Mouse (Mus musculus) hindbrain, postnatal 0 days (tissue): Measurements from ENCODE around the gene Trim80. TPM values are rescaled to one million over a fixed set of nuclear protein-coding genes. Genes with fewer than 3 reads are reported as not detected.

Experiments used
- ATAC-seq: fragments of 200-750 bp; cut with Nextera tagmentation; 2 replicates; pipeline ENCODE4 v1.8.0; 2017; ENCODE audit warnings: mild to moderate bottlenecking, moderate TSS enrichment, moderate library complexity
- DNase-seq: peaks from one replicate; pipeline ENCODE4 v3.0.0-alpha.2; 2015; ENCODE audit warnings: low spot score
- H3K27ac ChIP-seq: fragments of 300-500 bp; sonication (generic); 2 replicates; pipeline ENCODE4 v1.5.1; 2014; ENCODE audit warnings: mild to moderate bottlenecking
- H3K27me3 ChIP-seq: fragments of 300-500 bp; sonication (generic); 2 replicates; pipeline ENCODE4 v1.6.1; 2014; ENCODE audit warnings: low read length, mixed read lengths; ENCODE audit not compliant: insufficient read depth
- H3K36me3 ChIP-seq: fragments of 300-500 bp; sonication (generic); 2 replicates; pipeline ENCODE4 v1.6.1; 2014; ENCODE audit warnings: low read length, mixed read lengths; ENCODE audit not compliant: insufficient read depth
- H3K4me1 ChIP-seq: fragments of 300-500 bp; sonication (generic); 2 replicates; pipeline ENCODE4 v1.6.1; 2014; ENCODE audit warnings: antibody characterized with exemption, low read length, mixed read lengths; ENCODE audit not compliant: insufficient read depth
- H3K4me2 ChIP-seq: fragments of 300-500 bp; sonication (generic); 2 replicates; pipeline ENCODE4 v1.6.1; 2014; ENCODE audit warnings: low read depth, mild to moderate bottlenecking, low read length, moderate library complexity, mixed read lengths
- H3K4me3 ChIP-seq: fragments of 300-500 bp; sonication (generic); 2 replicates; pipeline ENCODE4 v1.5.1; 2014; ENCODE audit warnings: low read length
- H3K9ac ChIP-seq: fragments of 300-500 bp; sonication (generic); replicated peaks from 2 replicates; pipeline ENCODE4 v1.6.1; 2014; ENCODE audit warnings: mild to moderate bottlenecking, low read length, moderate library complexity, mixed read lengths
- H3K9me3 ChIP-seq: fragments of 300-500 bp; sonication (generic); 2 replicates; pipeline ENCODE4 v1.6.1; 2016; ENCODE audit warnings: low read length, mixed read lengths
- CTCF ChIP-seq: IDR thresholded peaks from 2 replicates; pipeline ENCODE4 v1.5.1; 2016; ENCODE audit warnings: antibody characterized with exemption, control low read depth, low read depth
- WGBS: fragments of 180-500 bp; shearing (Covaris S2); extraction: QIAGEN DNeasy Blood & Tissue Kit; methylation state at CpG from one replicate; pipeline ENCODE4 v1.1.7; 2014; 5-methylcytosine and 5-hydroxymethylcytosine counted together
- polyA plus RNA-seq: library from polyadenylated mRNA; unstranded; fragments of >200 nt; fragmentation: Nextera tagmentation; extraction: Ambion mirVana; gene quantifications from 2 replicates; pipeline ENCODE4 v1.2.1, GENCODE M21; 2015
- total RNA-seq: library from RNA; depleted of rRNA; stranded (reverse); fragments of >200 nt; gene quantifications from 2 replicates; pipeline ENCODE4 v1.2.3, GENCODE M21; 2014

Gene Trim80
- total and polyA plus RNA-seq, 2 experiments from 2014 or later = 0.11 TPM; not detected in 1

DNA sequence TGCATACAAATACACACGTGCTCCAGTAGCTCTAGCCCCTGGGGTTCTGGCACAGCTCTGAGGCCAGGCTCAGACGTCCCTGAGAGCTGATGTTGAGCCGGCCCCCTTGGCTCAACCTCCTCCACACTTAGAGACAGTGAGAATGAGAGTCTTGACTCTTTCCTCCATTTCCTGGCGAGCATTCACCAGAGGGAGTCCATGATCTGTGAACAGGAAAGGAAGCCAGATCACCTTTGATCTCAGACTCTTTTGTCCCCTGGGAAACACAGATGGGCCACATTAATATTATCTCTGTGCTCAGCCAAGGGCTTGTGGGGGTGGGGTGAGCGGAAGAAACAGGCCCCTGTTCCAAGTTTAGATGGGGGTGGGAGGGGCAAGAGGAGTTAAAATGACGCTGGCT, 17.1 kb downstream of the Trim80 start:
- H3K9ac ChIP-seq = no peak overlapping the region
- 28% methylated on average over 6 of the region's 6 CpGs for WGBS
- H3K4me2 ChIP-seq = no peak overlapping the region
- no peak overlapping the region for H3K4me3 ChIP-seq
- no peak overlapping the region for H3K27ac ChIP-seq
- DNase-seq (no peak), ATAC-seq (no peak)
- H3K9me3 ChIP-seq = no peaks in the 10 kb centered on the region
- no peaks in the 10 kb centered on the region for H3K4me1 ChIP-seq
- no peaks in the 10 kb centered on the region for H3K36me3 ChIP-seq
- no peaks in the 10 kb centered on the region for H3K27me3 ChIP-seq
- TF ChIP-seq CTCF = no peak

DNA sequence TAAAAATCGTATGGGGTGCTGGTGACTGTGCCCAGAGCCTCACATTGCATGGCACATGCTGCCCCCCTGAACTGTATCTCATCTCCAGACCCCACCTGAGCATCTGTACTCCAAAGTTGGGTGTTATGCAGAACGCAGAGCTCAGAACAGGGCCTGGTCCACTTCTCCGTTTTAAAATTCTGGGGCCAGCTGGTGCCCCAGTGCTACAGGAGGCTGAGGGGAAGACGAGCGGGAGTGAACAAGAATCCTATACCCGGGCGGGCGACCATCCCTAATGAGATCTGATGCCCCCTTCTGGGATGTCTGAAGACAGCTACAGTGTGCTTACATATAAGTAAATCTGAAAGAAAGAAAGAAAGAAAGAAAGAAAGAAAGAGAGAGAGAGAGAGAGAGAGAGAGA, 20.6 kb downstream of the Trim80 start:
- 22% methylated on average over 8 of the region's 8 CpGs for WGBS
- no peaks in the 10 kb centered on the region for H3K36me3 ChIP-seq
- no peak overlapping the region for H3K9ac ChIP-seq
- H3K4me1 ChIP-seq = no peaks in the 10 kb centered on the region
- DNase-seq = no peak
- H3K4me2 ChIP-seq = no peak overlapping the region
- H3K27ac ChIP-seq = no peak overlapping the region
- TF ChIP-seq CTCF = no peak
- no peak overlapping the region for H3K4me3 ChIP-seq
- ATAC-seq = no peak
- no peaks in the 10 kb centered on the region for H3K27me3 ChIP-seq
- no peaks in the 10 kb centered on the region for H3K9me3 ChIP-seq

DNA sequence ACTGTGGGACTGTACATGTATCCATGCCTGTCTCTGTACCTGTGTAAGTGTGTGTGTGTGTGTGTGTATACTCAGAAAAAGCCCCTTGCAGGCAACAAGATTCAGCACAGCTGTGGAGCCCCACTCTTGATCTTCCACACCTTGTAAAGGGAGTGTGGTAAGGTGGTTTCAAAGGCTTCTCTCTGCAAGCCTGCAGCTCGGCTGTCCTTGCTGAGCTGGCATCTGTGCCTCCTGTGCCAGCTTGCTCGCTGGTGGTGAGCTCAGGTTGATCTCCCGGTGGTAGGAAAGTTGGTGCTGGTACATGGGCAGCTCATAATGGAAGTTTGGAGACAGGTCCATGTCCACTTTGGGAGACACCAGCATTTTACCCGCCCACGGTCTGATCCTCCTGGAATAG, 21.5 kb downstream of the Trim80 start:
- Histone ChIP-seq H3K9me3 (no peaks in the 10 kb centered on the region), H3K27me3 (no peaks in the 10 kb centered on the region), H3K4me2 (no peak overlapping the region), H3K4me1 (no peaks in the 10 kb centered on the region), H3K27ac (no peak overlapping the region), H3K36me3 (no peaks in the 10 kb centered on the region), H3K4me3 (no peak overlapping the region), H3K9ac (no peak overlapping the region)
- WGBS = 73% methylated on average over 5 of the region's 5 CpGs
- no peak for TF ChIP-seq CTCF
- no peak for ATAC-seq
- no peak for DNase-seq

DNA sequence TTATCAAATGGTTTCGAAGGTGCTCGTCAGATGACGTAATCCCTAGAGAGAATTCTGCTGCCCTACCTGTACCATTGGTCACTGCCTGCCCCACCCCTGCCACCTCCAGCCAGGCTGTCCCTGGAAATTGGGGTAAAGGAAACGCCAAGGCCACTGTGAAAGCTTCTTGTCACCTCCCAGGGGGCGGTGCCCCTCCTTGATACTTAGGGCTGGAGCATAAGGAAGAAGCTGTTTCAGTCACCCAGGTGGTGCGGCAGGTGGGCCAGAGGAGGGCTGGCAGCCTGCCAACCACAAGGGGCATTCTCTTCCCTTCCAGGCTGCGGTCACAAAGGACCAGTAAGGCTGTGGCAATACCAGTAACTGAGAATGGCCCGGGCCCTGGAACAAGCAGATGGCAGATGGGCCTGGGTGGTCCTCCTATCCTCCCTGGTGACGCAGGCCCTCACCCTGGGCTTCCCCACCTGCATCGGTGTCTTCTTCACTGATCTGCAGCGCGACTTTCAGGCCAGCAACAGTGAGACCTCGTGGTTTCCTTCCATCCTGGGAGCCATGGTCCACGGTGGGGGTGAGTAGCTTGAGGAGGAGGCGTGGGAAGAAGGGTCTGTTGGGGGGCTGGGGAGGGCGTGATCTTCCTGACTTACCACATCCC, 22.0 kb downstream of the Trim80 start, which contains the start of gene Slc16a5:
Slc16a5 (plus strand) TSS at position 232 of the 649 bp plus-strand sequence.
- Histone ChIP-seq H3K27me3 (no peaks in the 10 kb centered on the region), H3K9me3 (no peaks in the 10 kb centered on the region), H3K27ac (no peak within 1 kb of the TSS), H3K4me3 (no peak within 1 kb of the TSS), H3K9ac (no peak within 1 kb of the TSS), H3K4me1 (no peaks in the 10 kb centered on the region), H3K4me2 (no peak within 1 kb of the TSS), H3K36me3 (no peaks in the 10 kb centered on the region)
- DNase-seq = no peak
- WGBS = 74% methylated on average over 16 of the region's 16 CpGs
- ATAC-seq = no peak
- no peak for TF ChIP-seq CTCF

DNA sequence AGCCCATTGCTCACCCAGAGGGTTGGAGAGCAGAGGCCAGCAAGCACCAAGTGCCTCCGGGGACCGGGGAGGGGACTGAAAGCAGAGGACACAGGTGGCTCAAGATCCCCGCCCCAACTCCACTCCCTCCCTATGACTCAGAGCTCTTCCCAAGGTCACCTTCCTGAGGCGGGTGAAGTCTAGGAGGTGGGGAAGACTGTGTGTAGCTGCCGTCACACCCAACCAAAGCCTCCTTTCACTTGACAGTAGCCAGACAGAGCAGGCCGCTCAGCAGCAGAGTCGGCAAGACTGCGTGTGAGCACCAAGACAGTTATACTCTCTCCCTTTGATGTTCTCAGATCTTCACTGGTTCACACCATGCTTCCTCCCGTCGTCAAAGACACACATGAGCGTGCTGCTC, 23.1 kb downstream of the Trim80 start:
- Histone ChIP-seq H3K4me2 (no peak overlapping the region), H3K4me1 (no peaks in the 10 kb centered on the region), H3K4me3 (no peak overlapping the region), H3K27ac (no peak overlapping the region), H3K36me3 (no peaks in the 10 kb centered on the region), H3K27me3 (no peaks in the 10 kb centered on the region), H3K9me3 (no peaks in the 10 kb centered on the region), H3K9ac (no peak overlapping the region)
- DNase-seq = no peak
- 80% methylated on average over 11 of the region's 11 CpGs for WGBS
- ATAC-seq = no peak
- no peak for TF ChIP-seq CTCF

DNA sequence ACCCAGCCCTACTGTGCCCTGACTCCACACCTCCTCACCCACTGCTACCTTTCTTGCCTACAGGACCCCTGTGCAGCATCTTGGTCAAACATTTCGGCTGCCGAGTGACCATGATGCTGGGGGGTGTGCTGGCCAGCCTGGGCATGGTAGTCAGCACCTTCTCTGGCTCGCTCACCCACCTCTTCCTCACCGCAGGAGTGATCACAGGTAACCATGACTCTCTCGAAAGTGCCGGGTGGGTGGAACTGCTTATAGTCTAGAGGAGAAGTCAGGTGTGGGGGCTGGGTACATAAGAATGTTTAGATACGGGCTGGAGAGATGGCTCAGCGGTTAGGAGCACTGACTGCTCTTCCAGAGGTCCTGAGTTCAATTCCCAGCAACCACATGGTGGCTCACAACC, 24.5 kb downstream of the Trim80 start:
- Histone ChIP-seq H3K27ac (no peak overlapping the region), H3K9me3 (no peaks in the 10 kb centered on the region), H3K9ac (no peak overlapping the region), H3K4me2 (no peak overlapping the region), H3K4me1 (no peaks in the 10 kb centered on the region), H3K4me3 (no peak overlapping the region), H3K27me3 (no peaks in the 10 kb centered on the region), H3K36me3 (no peaks in the 10 kb centered on the region)
- WGBS = 90% methylated on average over 8 of the region's 8 CpGs
- DNase-seq (no peak), ATAC-seq (no peak)
- TF ChIP-seq CTCF = no peak

DNA sequence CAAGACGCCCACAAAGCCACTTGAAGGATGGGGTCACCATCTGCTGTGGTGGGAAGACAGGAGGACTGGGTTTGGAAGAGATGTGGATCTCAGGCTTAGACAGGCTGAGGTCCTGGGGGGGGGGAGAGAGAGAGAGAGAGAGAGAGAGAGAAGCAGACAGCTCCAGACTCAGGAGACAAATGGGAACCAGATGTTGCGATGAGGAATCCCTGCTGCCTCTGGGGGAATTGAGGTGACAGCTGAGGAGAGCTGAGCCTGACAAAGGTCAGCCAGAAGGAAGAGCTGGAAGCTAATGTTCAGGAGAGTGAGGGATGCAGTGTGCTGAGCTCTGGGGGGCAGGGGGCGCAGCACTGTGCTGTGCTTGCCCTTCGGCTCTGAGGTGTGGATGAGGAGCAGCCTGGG, 26.9 kb downstream of the Trim80 start:
- Histone ChIP-seq H3K4me1 (no peaks in the 10 kb centered on the region), H3K4me2 (no peak overlapping the region), H3K27me3 (no peaks in the 10 kb centered on the region), H3K36me3 (no peaks in the 10 kb centered on the region), H3K27ac (no peak overlapping the region), H3K9ac (no peak overlapping the region), H3K4me3 (no peak overlapping the region), H3K9me3 (no peaks in the 10 kb centered on the region)
- DNase-seq (no peak), ATAC-seq (no peak)
- TF ChIP-seq CTCF = no peak
- WGBS = 40% methylated on average over 4 of the region's 4 CpGs
